Mouse (Mus musculus) myocyte (in vitro differentiated cells): ENCODE data around the gene Nelfe. TPM values are rescaled to one million over a fixed set of nuclear protein-coding genes. Genes with fewer than 3 reads are reported as not detected.

ENCODE experiments used
- H3K27me3 ChIP-seq: one replicate; pipeline ENCODE4 v1.6.1; 2011; ENCODE audit not compliant: control insufficient read depth, insufficient read depth, insufficient read length
- H3K36me3 ChIP-seq: one replicate; pipeline ENCODE4 v1.6.1; 2011; ENCODE audit not compliant: control insufficient read depth, insufficient read depth
- H3K4me2 ChIP-seq: one replicate; pipeline ENCODE4 v1.6.1; 2011; ENCODE audit warnings: low read depth, control low read depth
- H3K4me3 ChIP-seq: one replicate; pipeline ENCODE4 v1.5.1; 2011; ENCODE audit warnings: mild to moderate bottlenecking, control low read depth, moderate library complexity
- H3K79me2 ChIP-seq: one replicate; pipeline ENCODE4 v1.6.1; 2011; ENCODE audit not compliant: control insufficient read depth, insufficient read depth
- H3ac ChIP-seq: one replicate; pipeline ENCODE4 v1.6.1; 2011; ENCODE audit not compliant: control insufficient read depth, insufficient read length
- CEBPB ChIP-seq: IDR thresholded peaks from 2 replicates; pipeline ENCODE4 v1.6.1; 2011; ENCODE audit warnings: mild to moderate bottlenecking, moderate library complexity; ENCODE audit not compliant: poor library complexity, insufficient read depth, severe bottlenecking
- E2F4 ChIP-seq: IDR thresholded peaks from one replicate; pipeline ENCODE4 v1.6.1; 2011; ENCODE audit warnings: mild to moderate bottlenecking, control low read depth, moderate library complexity; ENCODE audit not compliant: insufficient read depth
- MAX ChIP-seq: IDR thresholded peaks from one replicate; pipeline ENCODE4 v1.6.1; 2011; ENCODE audit warnings: low read depth, mild to moderate bottlenecking, control low read depth
- MYOD1 ChIP-seq, 3 experiments: IDR thresholded peaks; one replicate each; pipeline ENCODE4 v1.6.1; 2011; ENCODE audit warnings: control low read depth in 2 of 3, low read depth in 2 of 3, mild to moderate bottlenecking in 2 of 3, moderate library complexity in 1 of 3; ENCODE audit not compliant: insufficient read length in 2 of 3, control insufficient read depth in 1 of 3
- MYOG ChIP-seq, 3 experiments: IDR thresholded peaks; one replicate each; pipeline ENCODE4 v1.6.1; 2011; ENCODE audit warnings: control low read depth in 2 of 3, low read depth in 2 of 3, mild to moderate bottlenecking in 2 of 3; ENCODE audit not compliant: insufficient read length in 2 of 3, control insufficient read depth in 1 of 3, insufficient read depth in 1 of 3
- POLR2A ChIP-seq: IDR thresholded peaks from one replicate; pipeline ENCODE4 v1.6.1; 2011; ENCODE audit warnings: low read depth, mild to moderate bottlenecking, control low read depth, moderate library complexity; ENCODE audit not compliant: insufficient read length
- POLR2AphosphoS2 ChIP-seq: IDR thresholded peaks from one replicate; pipeline ENCODE4 v1.6.1; 2011; ENCODE audit warnings: low read depth, control low read depth; ENCODE audit not compliant: insufficient read length
- REST ChIP-seq: IDR thresholded peaks from one replicate; pipeline ENCODE4 v1.6.1; 2011; ENCODE audit warnings: mild to moderate bottlenecking, control low read depth, moderate library complexity; ENCODE audit not compliant: insufficient read depth, insufficient read length
- SRF ChIP-seq: IDR thresholded peaks from one replicate; pipeline ENCODE4 v1.6.1; 2011; ENCODE audit warnings: low read depth; ENCODE audit not compliant: control insufficient read depth, insufficient read length
- TCF12 ChIP-seq: IDR thresholded peaks from one replicate; pipeline ENCODE4 v1.6.1; 2011; ENCODE audit warnings: mild to moderate bottlenecking, control low read depth; ENCODE audit not compliant: poor library complexity, insufficient read depth, severe bottlenecking
- TCF3 ChIP-seq: IDR thresholded peaks from one replicate; pipeline ENCODE4 v1.6.1; 2011; ENCODE audit warnings: low read depth, control low read depth; ENCODE audit not compliant: insufficient read length
- USF1 ChIP-seq: IDR thresholded peaks from one replicate; pipeline ENCODE4 v1.6.1; 2011; ENCODE audit warnings: low read depth, mild to moderate bottlenecking, control low read depth, moderate library complexity
- polyA plus RNA-seq: library from polyadenylated mRNA; unstranded; fragments of >200 nt; fragmentation: generic; extraction: Trizol; gene quantifications from one replicate; pipeline ENCODE4 v1.2.1, GENCODE M21; 2012; ENCODE audit warnings: missing spikeins

Nelfe gene
- polyA plus RNA-seq, 1 experiment: 60.0 TPM

GRCm38 (mm10) chr17:34894801-34895530 lies 44.8 kb downstream of the Nelfe start:
- Histone ChIP-seq H3ac (peak overlapping the region; percentile 48), H3K79me2 (peaks cover 10% of the 10 kb centered on the region), H3K27me3 (no peaks in the 10 kb centered on the region), H3K36me3 (no peaks in the 10 kb centered on the region), H3K4me3 (peak overlapping the region; percentile 29), H3K4me2 (peak overlapping the region; percentile 65)
- TF ChIP-seq POLR2A (peak; percentile 10), POLR2AphosphoS2 (peak; percentile 8), USF1 (no peak), MYOD1 (IDR thresholded peaks at IDR 0.05; ENCODE audit: control insufficient read depth in 1 of 3, insufficient read length in 2 of 3, low read depth in 2 of 3) (peak in 2 of 3 experiments; percentile 3 to 12)

GRCm38 (mm10) chr17:34895724-34896123 lies 45.5 kb downstream of the Nelfe start:
- Histone ChIP-seq H3K79me2 (peaks cover 18% of the 10 kb centered on the region), H3ac (peak overlapping the region; percentile 48), H3K4me3 (peak overlapping the region; percentile 29), H3K4me2 (no peak overlapping the region), H3K36me3 (no peaks in the 10 kb centered on the region), H3K27me3 (no peaks in the 10 kb centered on the region)
- TF ChIP-seq POLR2AphosphoS2: no peak
- TF ChIP-seq TCF3: no peak
- TF ChIP-seq CEBPB: no peak
- no peak for TF ChIP-seq SRF
- TF ChIP-seq REST: no peak
- TF ChIP-seq E2F4: no peak
- TF ChIP-seq MYOD1 (IDR thresholded peaks at IDR 0.05; ENCODE audit: control insufficient read depth in 1 of 3, insufficient read length in 2 of 3, low read depth in 2 of 3): no peak
- no peak for TF ChIP-seq USF1
- TF ChIP-seq MAX: no peak

GRCm38 (mm10) chr17:34896366-34896765 lies 46.2 kb downstream of the Nelfe start:
- H3ac ChIP-seq: no peak overlapping the region
- peaks cover 24% of the 10 kb centered on the region for H3K79me2 ChIP-seq
- no peaks in the 10 kb centered on the region for H3K36me3 ChIP-seq
- TF ChIP-seq REST (no peak), POLR2A (no peak), E2F4 (no peak), MAX (no peak), POLR2AphosphoS2 (no peak), MYOG (IDR thresholded peaks at IDR 0.05; ENCODE audit: control insufficient read depth in 1 of 3, insufficient read depth in 1 of 3, insufficient read length in 2 of 3, low read depth in 2 of 3) (no peak), SRF (no peak), MYOD1 (IDR thresholded peaks at IDR 0.05; ENCODE audit: control insufficient read depth in 1 of 3, insufficient read length in 2 of 3, low read depth in 2 of 3) (no peak)
- H3K27me3 ChIP-seq: no peaks in the 10 kb centered on the region
- H3K4me3 ChIP-seq: no peak overlapping the region
- H3K4me2 ChIP-seq: no peak overlapping the region

DNA sequence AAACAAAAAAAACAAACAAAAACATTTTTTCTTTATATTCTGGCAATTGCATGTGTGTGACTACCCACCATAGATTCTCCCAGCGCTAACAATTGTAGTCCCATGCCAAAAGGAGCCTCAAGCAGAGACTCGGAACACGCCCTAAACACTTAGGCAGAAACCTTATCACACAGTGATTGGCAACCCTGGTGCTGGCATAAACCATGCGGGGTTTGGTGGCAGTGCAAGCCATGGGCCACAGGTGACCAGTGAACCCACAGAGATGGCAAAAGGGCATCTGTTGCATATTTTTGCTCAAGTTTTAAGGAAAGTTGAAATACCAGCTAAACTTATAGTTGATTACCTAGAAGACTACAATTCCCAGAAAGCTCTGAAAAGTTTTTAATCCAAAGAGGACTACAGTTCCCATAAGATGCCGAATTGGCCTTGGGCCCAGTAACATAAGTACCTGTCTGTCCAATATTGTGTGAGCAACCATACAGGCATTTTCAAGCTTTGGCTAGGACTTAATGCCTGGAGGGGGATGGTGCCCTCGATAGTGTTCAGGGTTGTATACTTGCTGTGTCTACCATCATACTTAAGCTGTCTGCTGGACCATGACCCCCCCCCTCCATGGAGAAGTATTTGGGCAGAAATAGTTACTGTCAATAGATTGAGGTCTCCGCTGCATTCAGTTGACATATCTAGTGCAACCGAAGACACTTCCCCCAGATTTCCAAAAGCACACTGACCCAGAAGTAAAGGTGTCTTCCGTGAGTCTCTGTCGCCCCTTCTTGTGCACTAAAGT lies 47.4 kb downstream of the Nelfe start:
- Histone ChIP-seq H3K27me3 (no peaks in the 10 kb centered on the region), H3K36me3 (no peaks in the 10 kb centered on the region), H3K4me3 (peak overlapping the region; percentile 91), H3K79me2 (peaks cover 28% of the 10 kb centered on the region), H3K4me2 (peak overlapping the region; percentile 98), H3ac (peak overlapping the region; percentile 75)
- TF ChIP-seq POLR2A (no peak), MYOD1 (IDR thresholded peaks at IDR 0.05; ENCODE audit: control insufficient read depth in 1 of 3, insufficient read length in 2 of 3, low read depth in 2 of 3) (peak in 1 of 3 experiments; percentile 0), POLR2AphosphoS2 (peak; percentile 14), TCF12 (no peak)

DNA sequence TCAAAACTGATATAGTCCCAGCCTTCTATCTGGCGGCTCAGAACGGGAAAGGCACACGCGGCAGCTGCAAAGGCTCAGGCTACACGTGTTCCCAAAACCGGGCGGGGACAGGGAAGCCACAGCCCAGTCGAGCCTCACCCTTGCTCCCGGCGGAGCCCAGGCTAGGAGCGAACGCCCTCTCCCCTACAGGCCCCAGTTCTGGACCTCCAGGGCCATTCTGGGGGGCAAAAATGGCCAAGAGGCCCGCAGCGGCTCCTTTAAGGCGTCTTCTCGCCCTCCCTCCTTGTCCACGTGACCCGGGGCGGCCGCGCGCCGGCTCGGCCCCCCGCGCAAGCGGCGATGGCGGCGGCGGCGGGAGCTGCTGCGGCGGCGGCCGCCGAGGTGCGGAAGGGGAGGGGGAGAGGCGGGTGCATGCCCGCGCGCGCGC lies 48.0 kb downstream of the Nelfe start, which contains the start of the genes C2 and Ehmt2:
Gene C2, minus strand, starts transcription at position 106 of the 427 bp plus-strand sequence.
Gene Ehmt2, plus strand, starts transcription at position 310 of the 427 bp plus-strand sequence.
- Histone ChIP-seq H3K79me2 (peaks cover 28% of the 10 kb centered on the region), H3K27me3 (no peaks in the 10 kb centered on the region), H3K36me3 (peaks cover 4% of the 10 kb centered on the region), H3ac (peak within 1 kb of the TSS; percentile 75), H3K4me3 (peak within 1 kb of the TSS; percentile 91), H3K4me2 (peak within 1 kb of the TSS; percentile 98)
- TF ChIP-seq CEBPB (no peak), TCF12 (peak; percentile 5), SRF (no peak), USF1 (peak; percentile 77), E2F4 (no peak), MYOD1 (IDR thresholded peaks at IDR 0.05; ENCODE audit: control insufficient read depth in 1 of 3, insufficient read length in 2 of 3, low read depth in 2 of 3) (peak; percentile 1 to 84 (median 78)), POLR2A (peak; percentile 79), TCF3 (no peak), POLR2AphosphoS2 (peak; percentile 92), REST (no peak), MAX (peak; percentile 51), MYOG (IDR thresholded peaks at IDR 0.05; ENCODE audit: control insufficient read depth in 1 of 3, insufficient read depth in 1 of 3, insufficient read length in 2 of 3, low read depth in 2 of 3) (peak; percentile 57 to 89 (median 69))
